Mouse (Mus musculus) ovary, adult 10 weeks (tissue): Measurements from ENCODE around the gene Mettl6. TPM values are rescaled to one million over a fixed set of nuclear protein-coding genes. Genes with fewer than 3 reads are reported as not detected.

Experiments used
- polyA plus RNA-seq: library from polyadenylated mRNA; stranded (reverse); fragments of 350-450 nt; fragmentation: Illumina TruSeq; extraction: RNeasy Lipid Tissue Mini Kit (QIAGEN cat#74804); gene quantifications from one replicate; pipeline ENCODE4 v1.2.3, GENCODE M21; 2014

Mettl6 gene
- 90.1 TPM for polyA plus RNA-seq

GRCm38 (mm10) chr14:31494975-31495455, at the start of gene Mettl6:
Gene Mettl6 (minus strand): TSS chr14:31495040.

GRCm38 (mm10) chr14:31494349-31494974, 378 bp downstream of the Mettl6 start, which contains the start of gene Eaf1:
Gene Eaf1 (plus strand): TSS chr14:31494399.

GRCm38 (mm10) chr14:31435930-31436693, 58.7 kb downstream of the Mettl6 start, which contains the start of gene Sh3bp5:
Gene Sh3bp5 (minus strand): TSS chr14:31436078.

Other genes with a start within 250 kb of the Mettl6 start
- 9.7 TPM for gene Phf7, start 243.7 kb downstream of the Mettl6 start, polyA plus RNA-seq
- gene Bap1, start 243.6 kb downstream of the Mettl6 start, polyA plus RNA-seq, result 6.2 TPM
- 0.29 TPM for gene Dnah1, start 171.1 kb downstream of the Mettl6 start, polyA plus RNA-seq
- 142 TPM for gene Capn7, start 158.4 kb downstream of the Mettl6 start, polyA plus RNA-seq
- gene Sh3bp5, start 59.0 kb downstream of the Mettl6 start, polyA plus RNA-seq, result 73.6 TPM
- 44.0 TPM for gene Eaf1, start 641 bp downstream of the Mettl6 start, polyA plus RNA-seq
- gene Colq, start 96.3 kb upstream of the Mettl6 start, polyA plus RNA-seq, result not detected
- gene Gm49387, start 145.8 kb upstream of the Mettl6 start, polyA plus RNA-seq, result not detected
- 5.4 TPM for gene Btd, start 146.0 kb upstream of the Mettl6 start, polyA plus RNA-seq
- gene Hacl1, start 146.2 kb upstream of the Mettl6 start, polyA plus RNA-seq, result 11.9 TPM